Mouse (Mus musculus): ENCODE data around the gene Nxpe4. TPM values are rescaled to one million over a fixed set of nuclear protein-coding genes. Genes with fewer than 3 reads are reported as not detected.
A peak's percentile ranks its signal among the peaks of the same experiment; 100 is the strongest.
"Not testable (repeated sequence)": the region's sequence is repeated elsewhere in the genome, so short reads cannot be mapped to it uniquely, and the experiment has no call there.

Nxpe4 gene
- polyA plus RNA-seq, 1 experiment from 2014 or later, result 8.0 TPM

GRCm38 (mm10) chr9:48266286-48267027, 104.6 kb downstream of the Nxpe4 start:
- DNase-seq, result peak; percentile 92
- H3K27ac ChIP-seq (replicated peaks; ENCODE audit: low read depth, low read length), result no peak overlapping the region
- ATAC-seq (ENCODE audit: low FRiP score, low TSS enrichment), result peak; percentile 68; the same call in 1 of the 2 replicates
- peak overlapping the region; percentile 51; the same call in 1 of the 2 replicates for H3K9ac ChIP-seq (replicated peaks; ENCODE audit: low read length)
- H3K36me3 ChIP-seq (ENCODE audit: control insufficient read depth, insufficient read depth, low read length), result no peaks in the 10 kb centered on the region
- peak overlapping the region; percentile 83 for H3K4me2 ChIP-seq (ENCODE audit: low read length)
- no peaks in the 10 kb centered on the region for H3K27me3 ChIP-seq (ENCODE audit: control insufficient read depth, insufficient read depth, low read length)
- WGBS, result 12% methylated on average over 21 of the region's 21 CpGs
- H3K4me1 ChIP-seq (ENCODE audit: control insufficient read depth, insufficient read depth, low read length), result no peaks in the 10 kb centered on the region
- H3K4me3 ChIP-seq (replicated peaks; ENCODE audit: low read depth, low read length), result peak overlapping the region; percentile 40
- H3K9me3 ChIP-seq (ENCODE audit: control insufficient read depth, low read length), result no peaks in the 10 kb centered on the region

- H3K4me2 ChIP-seq (ENCODE audit: low read length), result peak overlapping the region; percentile 83
- peak overlapping the region; percentile 51; the same call in 1 of the 2 replicates for H3K9ac ChIP-seq (replicated peaks; ENCODE audit: low read length)
- no peaks in the 10 kb centered on the region for H3K36me3 ChIP-seq (ENCODE audit: control insufficient read depth, insufficient read depth, low read length)
- H3K9me3 ChIP-seq (ENCODE audit: control insufficient read depth, low read length), result no peaks in the 10 kb centered on the region
- 1% methylated on average over 16 of the region's 16 CpGs for WGBS
- no peak overlapping the region for H3K27ac ChIP-seq (replicated peaks; ENCODE audit: low read depth, low read length)
- H3K4me1 ChIP-seq (ENCODE audit: control insufficient read depth, insufficient read depth, low read length), result no peaks in the 10 kb centered on the region
- ATAC-seq (ENCODE audit: low FRiP score, low TSS enrichment) (peak; percentile 57; the same call in 1 of the 2 replicates), DNase-seq (peak; percentile 70)
- H3K4me3 ChIP-seq (replicated peaks; ENCODE audit: low read depth, low read length), result peak overlapping the region; percentile 40
- H3K27me3 ChIP-seq (ENCODE audit: control insufficient read depth, insufficient read depth, low read length), result no peaks in the 10 kb centered on the region
Observed at GRCm38 (mm10) chr9:48267028-48267441, 105.2 kb downstream of the Nxpe4 start.

GRCm38 (mm10) chr9:48267960-48268359, 106.1 kb downstream of the Nxpe4 start:
- DNase-seq, result no peak
- Histone ChIP-seq H3K4me3 (replicated peaks; ENCODE audit: low read depth, low read length) (no peak overlapping the region), H3K27ac (replicated peaks; ENCODE audit: low read depth, low read length) (no peak overlapping the region), H3K36me3 (ENCODE audit: control insufficient read depth, insufficient read depth, low read length) (no peaks in the 10 kb centered on the region), H3K4me2 (ENCODE audit: low read length) (no peak overlapping the region), H3K4me1 (ENCODE audit: control insufficient read depth, insufficient read depth, low read length) (no peaks in the 10 kb centered on the region), H3K27me3 (ENCODE audit: control insufficient read depth, insufficient read depth, low read length) (no peaks in the 10 kb centered on the region), H3K9me3 (ENCODE audit: control insufficient read depth, low read length) (no peaks in the 10 kb centered on the region), H3K9ac (replicated peaks; ENCODE audit: low read length) (no peak overlapping the region)
- 83% methylated on average over 1 of the region's 1 CpGs for WGBS
- ATAC-seq (ENCODE audit: low FRiP score, low TSS enrichment), result no peak

- Histone ChIP-seq H3K9ac (replicated peaks; ENCODE audit: low read length) (no peak overlapping the region), H3K4me2 (ENCODE audit: low read length) (no peak overlapping the region), H3K36me3 (ENCODE audit: control insufficient read depth, insufficient read depth, low read length) (no peaks in the 10 kb centered on the region), H3K27ac (replicated peaks; ENCODE audit: low read depth, low read length) (no peak overlapping the region), H3K4me3 (replicated peaks; ENCODE audit: low read depth, low read length) (no peak overlapping the region), H3K4me1 (ENCODE audit: control insufficient read depth, insufficient read depth, low read length) (no peaks in the 10 kb centered on the region), H3K27me3 (ENCODE audit: control insufficient read depth, insufficient read depth, low read length) (no peaks in the 10 kb centered on the region), H3K9me3 (ENCODE audit: control insufficient read depth, low read length) (no peaks in the 10 kb centered on the region)
- DNase-seq (no peak), ATAC-seq (ENCODE audit: low FRiP score, low TSS enrichment) (no peak)
- 95% methylated on average over 15 of the region's 15 CpGs for WGBS
Observed at GRCm38 (mm10) chr9:48276831-48277230, 115.0 kb downstream of the Nxpe4 start.

- H3K36me3 ChIP-seq (ENCODE audit: control insufficient read depth, insufficient read depth, low read length), result no peaks in the 10 kb centered on the region
- WGBS, result 90% methylated on average over 8 of the region's 8 CpGs
- DNase-seq (no peak), ATAC-seq (ENCODE audit: low FRiP score, low TSS enrichment) (no peak)
- H3K27ac ChIP-seq (replicated peaks; ENCODE audit: low read depth, low read length), result no peak overlapping the region
- no peak overlapping the region for H3K9ac ChIP-seq (replicated peaks; ENCODE audit: low read length)
- no peaks in the 10 kb centered on the region for H3K27me3 ChIP-seq (ENCODE audit: control insufficient read depth, insufficient read depth, low read length)
- H3K9me3 ChIP-seq (ENCODE audit: control insufficient read depth, low read length), result no peaks in the 10 kb centered on the region
- no peak overlapping the region for H3K4me2 ChIP-seq (ENCODE audit: low read length)
- no peaks in the 10 kb centered on the region for H3K4me1 ChIP-seq (ENCODE audit: control insufficient read depth, insufficient read depth, low read length)
- H3K4me3 ChIP-seq (replicated peaks; ENCODE audit: low read depth, low read length), result no peak overlapping the region
Observed at GRCm38 (mm10) chr9:48284221-48284620, 122.4 kb downstream of the Nxpe4 start.

- Histone ChIP-seq H3K9me3 (ENCODE audit: control insufficient read depth, low read length) (no peaks in the 10 kb centered on the region), H3K27me3 (ENCODE audit: control insufficient read depth, insufficient read depth, low read length) (no peaks in the 10 kb centered on the region), H3K36me3 (ENCODE audit: control insufficient read depth, insufficient read depth, low read length) (no peaks in the 10 kb centered on the region), H3K4me3 (replicated peaks; ENCODE audit: low read depth, low read length) (no peak overlapping the region), H3K27ac (replicated peaks; ENCODE audit: low read depth, low read length) (no peak overlapping the region), H3K9ac (replicated peaks; ENCODE audit: low read length) (no peak overlapping the region), H3K4me1 (ENCODE audit: control insufficient read depth, insufficient read depth, low read length) (no peaks in the 10 kb centered on the region), H3K4me2 (ENCODE audit: low read length) (no peak overlapping the region)
- no peak for ATAC-seq (ENCODE audit: low FRiP score, low TSS enrichment)
- WGBS, result 90% methylated on average over 1 of the region's 1 CpGs
- DNase-seq, result no peak
Observed at GRCm38 (mm10) chr9:48290281-48290680, 128.5 kb downstream of the Nxpe4 start.

- DNase-seq (no peak), ATAC-seq (ENCODE audit: low FRiP score, low TSS enrichment) (no peak)
- Histone ChIP-seq H3K27ac (replicated peaks; ENCODE audit: low read depth, low read length) (no peak overlapping the region), H3K4me3 (replicated peaks; ENCODE audit: low read depth, low read length) (no peak overlapping the region), H3K4me2 (ENCODE audit: low read length) (no peak overlapping the region), H3K27me3 (ENCODE audit: control insufficient read depth, insufficient read depth, low read length) (no peaks in the 10 kb centered on the region), H3K4me1 (ENCODE audit: control insufficient read depth, insufficient read depth, low read length) (no peaks in the 10 kb centered on the region), H3K9ac (replicated peaks; ENCODE audit: low read length) (no peak overlapping the region), H3K9me3 (ENCODE audit: control insufficient read depth, low read length) (no peaks in the 10 kb centered on the region), H3K36me3 (ENCODE audit: control insufficient read depth, insufficient read depth, low read length) (no peaks in the 10 kb centered on the region)
- WGBS, result 71% methylated on average over 2 of the region's 2 CpGs
Observed at GRCm38 (mm10) chr9:48294754-48295153, 132.9 kb downstream of the Nxpe4 start.

- no peak overlapping the region for H3K4me3 ChIP-seq (replicated peaks; ENCODE audit: low read depth, low read length)
- H3K36me3 ChIP-seq (ENCODE audit: control insufficient read depth, insufficient read depth, low read length), result no peaks in the 10 kb centered on the region
- 88% methylated on average over 7 of the region's 7 CpGs for WGBS
- H3K27me3 ChIP-seq (ENCODE audit: control insufficient read depth, insufficient read depth, low read length), result no peaks in the 10 kb centered on the region
- no peaks in the 10 kb centered on the region for H3K9me3 ChIP-seq (ENCODE audit: control insufficient read depth, low read length)
- ATAC-seq (ENCODE audit: low FRiP score, low TSS enrichment) (no peak), DNase-seq (no peak)
- no peaks in the 10 kb centered on the region for H3K4me1 ChIP-seq (ENCODE audit: control insufficient read depth, insufficient read depth, low read length)
- H3K9ac ChIP-seq (replicated peaks; ENCODE audit: low read length), result no peak overlapping the region
- H3K4me2 ChIP-seq (ENCODE audit: low read length), result no peak overlapping the region
- H3K27ac ChIP-seq (replicated peaks; ENCODE audit: low read depth, low read length), result no peak overlapping the region
Observed at GRCm38 (mm10) chr9:48298983-48299382, 137.2 kb downstream of the Nxpe4 start.

GRCm38 (mm10) chr9:48303564-48303963, 141.7 kb downstream of the Nxpe4 start:
- H3K36me3 ChIP-seq (ENCODE audit: control insufficient read depth, insufficient read depth, low read length); H3K4me3 ChIP-seq (replicated peaks; ENCODE audit: low read depth, low read length); ATAC-seq (ENCODE audit: low FRiP score, low TSS enrichment); H3K9ac ChIP-seq (replicated peaks; ENCODE audit: low read length); DNase-seq; H3K4me1 ChIP-seq (ENCODE audit: control insufficient read depth, insufficient read depth, low read length); H3K27me3 ChIP-seq (ENCODE audit: control insufficient read depth, insufficient read depth, low read length); H3K27ac ChIP-seq (replicated peaks; ENCODE audit: low read depth, low read length); H3K4me2 ChIP-seq (ENCODE audit: low read length); H3K9me3 ChIP-seq (ENCODE audit: control insufficient read depth, low read length): not testable (repeated sequence)
- 14% methylated on average over 5 of the region's 5 CpGs for WGBS

Data from midbrain, embryonic 14.5 days (tissue).